9 mouse cellular contexts compared by ENCODE assay signal in genomic region chr3:30105194-30105823, GRCm38 (mm10).
DNase-seq lines count a peak whose midpoint lies in the region; ATAC-seq lines count a peak whose summit lies in the region.
"Had no signal": no experiment of that assay in that cellular context is flagged by ENCODE, and none has a peak within 500 bp of the region (broad histone marks: within the 10 kb centered on the region; RNA-seq: fewer than 3 reads in every experiment).

No protein-coding gene starts in this region.

- H3K9me3 ChIP-seq in embryonic facial prominence, embryonic 13.5 days = no peaks in the 10 kb centered on the region
- H3K9me3 ChIP-seq in liver, embryonic 11.5 days (ENCODE audit: control insufficient read depth, low read length) = no peaks in the 10 kb centered on the region
- H3K9me3 ChIP-seq: liver, embryonic 15.5 days had no signal

- peaks cover 19% of the 10 kb centered on the region for H3K4me1 ChIP-seq in embryonic facial prominence, embryonic 13.5 days
- H3K4me1 ChIP-seq in liver, embryonic 11.5 days (replicated peaks; ENCODE audit: control insufficient read depth, insufficient read depth, low read length) = no peaks in the 10 kb centered on the region
- H3K4me1 ChIP-seq: liver, embryonic 15.5 days had no signal

- WGBS in embryonic facial prominence, embryonic 13.5 days = 15% methylated on average over 15 of the region's 15 CpGs
- WGBS in liver, embryonic 11.5 days = 24% methylated on average over 15 of the region's 15 CpGs

- no peak overlapping the region for H3K9ac ChIP-seq in embryonic facial prominence, embryonic 13.5 days
- H3K9ac ChIP-seq in liver, embryonic 11.5 days (ENCODE audit: low read depth, low read length) = no peak overlapping the region
- H3K9ac ChIP-seq: liver, embryonic 15.5 days had no signal

- peaks cover 12% of the 10 kb centered on the region; the same call in 1 of the 2 replicates for H3K27me3 ChIP-seq in embryonic facial prominence, embryonic 13.5 days
- no peaks in the 10 kb centered on the region for H3K27me3 ChIP-seq in liver, embryonic 11.5 days (replicated peaks; ENCODE audit: control insufficient read depth, insufficient read depth, low read length)
- H3K27me3 ChIP-seq: liver, embryonic 15.5 days had no signal

- H3K4me3 ChIP-seq in embryonic facial prominence, embryonic 13.5 days = peak overlapping the region; percentile 23
- no peak overlapping the region for H3K4me3 ChIP-seq in liver, embryonic 11.5 days (ENCODE audit: low read depth, low read length)
- H3K4me3 ChIP-seq: liver, embryonic 15.5 days had no signal

- H3K27ac ChIP-seq in embryonic facial prominence, embryonic 13.5 days = no peak overlapping the region
- 0 out of 2 replicates have a peak overlapping the region, but pooled peaks have one; percentile 9 for H3K27ac ChIP-seq in liver, embryonic 11.5 days (ENCODE audit: low read depth, low read length)
- H3K27ac ChIP-seq: liver, embryonic 15.5 days had no signal

- H3K36me3 ChIP-seq in embryonic facial prominence, embryonic 13.5 days = no peaks in the 10 kb centered on the region
- H3K36me3 ChIP-seq in liver, embryonic 11.5 days (ENCODE audit: control insufficient read depth, insufficient read depth, low read length) = no peaks in the 10 kb centered on the region
- H3K36me3 ChIP-seq: liver, embryonic 15.5 days had no signal

- intact Hi-C loops in heart, postnatal 36 days (cut with DNase I) = loop anchor here (5.0 to 10.0 kb wide), 3 partner anchors 91 to 402 kb away; no protein-coding TSS in a partner anchor

- DNase-seq in 3T3-L1 (ENCODE audit: low read depth, low spot score) = peak; percentile 99
- DNase-seq in heart, postnatal 36 days = peak; percentile 54 to 62
- no peak for DNase-seq in liver, embryonic 11.5 days (ENCODE audit: low spot score)
- peak; percentile 21 for DNase-seq in yolk sac, embryonic 10.5 days (ENCODE audit: low spot score)
- no peak for DNase-seq in layer of hippocampus, adult 9-11 months
- DNase-seq in urinary bladder, postnatal 10 days (ENCODE audit: low spot score) = no peak
- DNase-seq in cerebellum, adult 9-10 months = no peak

- H3K4me2 ChIP-seq in embryonic facial prominence, embryonic 13.5 days = peak overlapping the region; percentile 51
- H3K4me2 ChIP-seq in liver, embryonic 11.5 days = peak overlapping the region; percentile 47
- H3K4me2 ChIP-seq: liver, embryonic 15.5 days had no signal

- ATAC-seq in embryonic facial prominence, embryonic 13.5 days (ENCODE audit: insufficient number of reproducible peaks, insufficient read depth, low FRiP score, low TSS enrichment, low read depth) = no peak
- ATAC-seq in liver, embryonic 11.5 days (replicated peaks; ENCODE audit: low FRiP score) = no peak

Comparison
In these comparisons a context has a peak if more than half of its experiments do, and no peak if none do; other contexts are left out.
1. DNase-seq: peak in 3T3-L1 (single experiment), heart, postnatal 36 days (2 of 2) and yolk sac, embryonic 10.5 days (single experiment); none in liver, embryonic 11.5 days (single experiment), layer of hippocampus, adult 9-11 months (single experiment), urinary bladder, postnatal 10 days (single experiment) and cerebellum, adult 9-10 months (single experiment).